Comparison of ENCODE assay signal across 13 mouse cellular contexts in genomic region chr2:156898374-156898773, GRCm38 (mm10).
"Had no signal": no experiment of that assay in that cellular context is flagged by ENCODE, and none has a peak within 500 bp of the region (broad histone marks: within the 10 kb centered on the region; RNA-seq: fewer than 3 reads in every experiment).

No protein-coding gene starts in this region.

- H3K36me3 ChIP-seq: intestine, embryonic 15.5 days; limb, embryonic 13.5 days; midbrain, embryonic 12.5 days; neural tube, embryonic 15.5 days had no signal

- H3K4me3 ChIP-seq: intestine, embryonic 15.5 days; limb, embryonic 13.5 days; midbrain, embryonic 12.5 days; myocyte; neural tube, embryonic 15.5 days had no signal

- H3K9ac ChIP-seq: intestine, embryonic 15.5 days; limb, embryonic 13.5 days; midbrain, embryonic 12.5 days; neural tube, embryonic 15.5 days had no signal

- DNase-seq: kidney, adult 18-20 months; kidney, postnatal 14 days; layer of hippocampus, postnatal 36 days; left cerebral cortex, postnatal 4 days; lung, adult 18-20 months; thymus, adult 18-20 months; thymus, postnatal 14 days had no signal

- H3K4me2 ChIP-seq: intestine, embryonic 15.5 days; limb, embryonic 13.5 days; midbrain, embryonic 12.5 days; neural tube, embryonic 15.5 days had no signal

- H3K27me3 ChIP-seq: intestine, embryonic 15.5 days; limb, embryonic 13.5 days; midbrain, embryonic 12.5 days; neural tube, embryonic 15.5 days had no signal

- H3K9me3 ChIP-seq: intestine, embryonic 15.5 days; limb, embryonic 13.5 days; midbrain, embryonic 12.5 days; neural tube, embryonic 15.5 days had no signal

- ATAC-seq: intestine, embryonic 15.5 days had no signal

- H3K27ac ChIP-seq: intestine, embryonic 15.5 days; limb, embryonic 13.5 days; midbrain, embryonic 12.5 days; neural tube, embryonic 15.5 days; stomach, postnatal 0 days had no signal

- H3K4me1 ChIP-seq: limb, embryonic 13.5 days; midbrain, embryonic 12.5 days had no signal
